Comparison of ENCODE assay signal across 28 mouse cellular contexts in the genomic region with DNA sequence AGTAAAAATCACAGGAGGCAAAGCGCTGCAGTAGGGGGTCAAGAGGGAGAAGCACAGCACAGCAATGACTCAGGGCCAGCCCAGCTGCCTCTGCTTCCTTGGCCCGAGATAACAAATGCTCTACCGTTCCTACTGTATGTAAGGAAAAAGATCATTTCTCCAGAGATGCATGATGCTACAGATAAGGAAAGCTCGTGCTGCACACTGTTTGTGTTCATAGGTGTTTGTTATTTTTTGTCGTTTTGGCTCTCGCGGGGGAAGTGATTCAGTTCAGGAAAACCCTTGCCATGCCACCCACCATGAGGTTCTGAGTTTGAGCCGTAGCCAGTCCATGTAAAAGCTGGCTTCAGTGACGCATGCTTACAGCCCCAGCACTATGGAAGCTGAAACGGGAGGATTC. TPM values are rescaled to one million over a fixed set of nuclear protein-coding genes. Genes with fewer than 3 reads are reported as not detected.
"Had no signal": no experiment of that assay in that cellular context is flagged by ENCODE, and none has a peak within 500 bp of the region (broad histone marks: within the 10 kb centered on the region; RNA-seq: fewer than 3 reads in every experiment).

No protein-coding gene starts in this region.

- H3K9me3 ChIP-seq: heart, embryonic 13.5 days; heart, embryonic 15.5 days; hindbrain, embryonic 13.5 days; hindbrain, embryonic 15.5 days; kidney, embryonic 15.5 days; limb, embryonic 13.5 days; limb, embryonic 15.5 days had no signal

- H3K9ac ChIP-seq: heart, embryonic 13.5 days; heart, embryonic 15.5 days; hindbrain, embryonic 13.5 days; hindbrain, embryonic 15.5 days; kidney, embryonic 15.5 days; limb, embryonic 13.5 days; limb, embryonic 15.5 days had no signal

- H3K36me3 ChIP-seq: heart, embryonic 13.5 days; heart, embryonic 15.5 days; hindbrain, embryonic 13.5 days; hindbrain, embryonic 15.5 days; kidney, embryonic 15.5 days; limb, embryonic 13.5 days; limb, embryonic 15.5 days had no signal

- ATAC-seq: hindbrain, postnatal 0 days; intestine, embryonic 16.5 days had no signal

- H3K27ac ChIP-seq: heart, adult 2 months; heart, embryonic 13.5 days; heart, embryonic 15.5 days; hindbrain, embryonic 13.5 days; hindbrain, embryonic 15.5 days; hindbrain, postnatal 0 days; kidney, embryonic 15.5 days; kidney, postnatal 0 days; limb, embryonic 13.5 days; limb, embryonic 15.5 days had no signal

- H3K27me3 ChIP-seq: heart, embryonic 13.5 days; heart, embryonic 15.5 days; hindbrain, embryonic 13.5 days; hindbrain, embryonic 15.5 days; kidney, embryonic 15.5 days; limb, embryonic 13.5 days; limb, embryonic 15.5 days had no signal

- H3K4me3 ChIP-seq: heart, adult 2 months; heart, embryonic 13.5 days; heart, embryonic 15.5 days; hindbrain, embryonic 13.5 days; hindbrain, embryonic 15.5 days; kidney, embryonic 15.5 days; limb, embryonic 13.5 days; limb, embryonic 15.5 days had no signal

- DNase-seq: gastrocnemius, postnatal 14 days; gastrocnemius, postnatal 36 days; heart, adult 2 months; heart, postnatal 14 days; heart, postnatal 36 days; kidney, adult 11 months; kidney, adult 2 months; kidney, adult 9 months; kidney, postnatal 14 days; kidney, postnatal 36 days; layer of hippocampus, adult 9-11 months; layer of hippocampus, postnatal 36 days; left cerebral cortex, postnatal 4 days had no signal

- H3K4me2 ChIP-seq: heart, embryonic 11.5 days; heart, embryonic 13.5 days; heart, embryonic 15.5 days; hindbrain, embryonic 13.5 days; hindbrain, embryonic 15.5 days; kidney, embryonic 15.5 days; limb, embryonic 13.5 days; limb, embryonic 15.5 days had no signal

- H3K4me1 ChIP-seq: heart, embryonic 15.5 days; hindbrain, embryonic 13.5 days; hindbrain, embryonic 15.5 days had no signal

RNA-seq across cellular contexts. Expression of a gene that starts 2.3 kb away (rescaled TPM):
- polyA plus RNA-seq: heart, adult 2 months; heart, embryonic 11.5 days; heart, embryonic 13.5 days; hindbrain, embryonic 11.5 days; hindbrain, embryonic 13.5 days; hindbrain, embryonic 15.5 days; hindbrain, postnatal 0 days; intestine, embryonic 14.5 days; intestine, embryonic 16.5 days; kidney, adult 2 months; large intestine, adult 2 months; limb, embryonic 13.5 days; liver, adult 2 months had no signal
